Mouse (Mus musculus) erythroblast, embryonic 14.5 days (primary cell): Measurements from ENCODE around the gene Arhgdib. TPM values are rescaled to one million over a fixed set of nuclear protein-coding genes. Genes with fewer than 3 reads are reported as not detected.

Experiments
- H3K27me3 ChIP-seq: 2 replicates; pipeline ENCODE4 v1.6.1; 2012; ENCODE audit warnings: inconsistent platforms; ENCODE audit not compliant: control insufficient read depth
- H3K36me3 ChIP-seq: 2 replicates; pipeline ENCODE4 v1.6.1; 2012; ENCODE audit warnings: mild to moderate bottlenecking, inconsistent platforms; ENCODE audit not compliant: control insufficient read depth
- H3K4me1 ChIP-seq: 2 replicates; pipeline ENCODE4 v1.6.1; 2012; ENCODE audit warnings: inconsistent platforms; ENCODE audit not compliant: control insufficient read depth
- H3K4me3 ChIP-seq: replicated peaks from 2 replicates; pipeline ENCODE3; 2012; ENCODE audit warnings: moderate library complexity, mild to moderate bottlenecking, inconsistent platforms
- H3K9me3 ChIP-seq: 2 replicates; pipeline ENCODE4 v1.6.1; 2012; ENCODE audit warnings: low read length, inconsistent platforms, mixed read lengths; ENCODE audit not compliant: control insufficient read depth
- GATA1 ChIP-seq: IDR thresholded peaks from 2 replicates; pipeline ENCODE4 v1.6.1; 2012; ENCODE audit warnings: low read length, inconsistent platforms, mixed read lengths
- TAL1 ChIP-seq: IDR thresholded peaks from 3 replicates; pipeline ENCODE4 v1.6.1; 2012; ENCODE audit warnings: low read length, inconsistent platforms, mixed read lengths
- polyA plus RNA-seq: library from polyadenylated mRNA; stranded (reverse); fragments of >175 nt; gene quantifications from 2 replicates; pipeline ENCODE4 v1.2.3, GENCODE M21; 2012

The Arhgdib gene
- polyA plus RNA-seq, 1 experiment, result 0.49 TPM

DNA sequence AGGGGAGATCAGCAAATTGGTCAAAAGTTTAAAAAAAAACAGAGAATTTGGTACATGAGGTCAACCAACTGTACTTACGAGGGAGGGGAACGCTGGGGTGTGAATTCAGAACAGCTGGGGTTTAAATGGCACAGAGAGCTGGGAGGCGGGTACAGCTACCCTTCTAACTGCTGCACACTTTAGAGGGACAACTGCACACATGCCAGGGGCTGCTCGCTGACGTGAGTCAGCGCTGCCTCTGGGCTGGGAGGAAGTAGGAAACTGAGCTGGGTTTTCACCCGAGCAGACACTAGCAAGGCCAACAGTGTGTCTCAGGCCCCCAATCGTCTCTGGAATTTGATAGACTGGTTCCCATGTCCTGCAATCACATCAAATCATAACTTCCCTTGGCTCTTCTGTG, 16.6 kb downstream of the Arhgdib start:
- Histone ChIP-seq H3K9me3 (no peaks in the 10 kb centered on the region), H3K4me3 (no peak overlapping the region), H3K4me1 (no peaks in the 10 kb centered on the region; the same call in 1 of the 2 replicates), H3K27me3 (no peaks in the 10 kb centered on the region), H3K36me3 (no peaks in the 10 kb centered on the region)
- TF ChIP-seq TAL1 (no peak), GATA1 (no peak)

DNA sequence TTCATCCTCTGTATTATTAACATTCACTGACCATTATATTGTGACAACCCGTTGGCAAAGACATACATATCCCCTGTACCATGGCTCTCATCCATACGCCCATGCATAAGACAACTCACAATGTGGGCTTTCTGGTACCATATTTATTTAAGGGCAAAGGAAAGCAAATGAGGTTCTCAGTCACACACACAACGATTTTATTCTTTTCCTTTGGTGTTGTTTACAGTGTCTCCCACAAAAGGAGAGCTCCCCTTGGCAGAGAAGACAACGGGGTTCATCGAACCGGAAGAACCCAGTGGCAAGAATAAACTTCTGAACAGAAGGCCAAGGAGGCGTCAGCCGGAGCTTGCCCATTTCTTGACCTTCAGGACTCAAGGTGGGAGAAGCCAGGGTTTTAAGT, 18.2 kb downstream of the Arhgdib start, which contains the start of gene Pde6h:
Gene Pde6h, plus strand, starts transcription at position 301 of the 400 bp plus-strand sequence.
- no peak for TF ChIP-seq TAL1
- TF ChIP-seq GATA1, result no peak
- Histone ChIP-seq H3K4me1 (no peaks in the 10 kb centered on the region), H3K9me3 (no peaks in the 10 kb centered on the region), H3K27me3 (no peaks in the 10 kb centered on the region), H3K36me3 (no peaks in the 10 kb centered on the region), H3K4me3 (no peak within 1 kb of the TSS)

DNA sequence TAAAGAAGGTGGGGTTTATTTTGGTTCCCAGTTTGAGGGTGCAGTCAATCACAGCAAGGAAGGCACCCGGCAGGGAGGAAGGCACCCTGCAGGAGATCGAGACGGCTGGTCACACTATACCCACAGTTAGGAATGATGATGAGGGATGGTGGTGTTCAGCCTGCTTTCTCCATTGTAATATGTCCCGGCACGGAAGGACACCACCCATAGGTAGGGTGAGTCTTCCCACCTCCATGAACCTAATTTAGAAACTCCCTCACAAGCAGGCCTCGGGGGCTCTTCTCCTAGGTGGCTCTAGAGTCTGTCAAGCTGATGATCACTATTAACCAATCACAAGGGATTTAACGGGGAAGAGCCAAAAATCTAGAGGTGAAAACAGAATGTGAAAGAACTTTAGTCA, 18.8 kb downstream of the Arhgdib start:
- Histone ChIP-seq H3K9me3 (no peaks in the 10 kb centered on the region), H3K4me3 (no peak overlapping the region), H3K36me3 (no peaks in the 10 kb centered on the region), H3K4me1 (no peaks in the 10 kb centered on the region), H3K27me3 (no peaks in the 10 kb centered on the region)
- TF ChIP-seq GATA1, result no peak
- no peak for TF ChIP-seq TAL1

DNA sequence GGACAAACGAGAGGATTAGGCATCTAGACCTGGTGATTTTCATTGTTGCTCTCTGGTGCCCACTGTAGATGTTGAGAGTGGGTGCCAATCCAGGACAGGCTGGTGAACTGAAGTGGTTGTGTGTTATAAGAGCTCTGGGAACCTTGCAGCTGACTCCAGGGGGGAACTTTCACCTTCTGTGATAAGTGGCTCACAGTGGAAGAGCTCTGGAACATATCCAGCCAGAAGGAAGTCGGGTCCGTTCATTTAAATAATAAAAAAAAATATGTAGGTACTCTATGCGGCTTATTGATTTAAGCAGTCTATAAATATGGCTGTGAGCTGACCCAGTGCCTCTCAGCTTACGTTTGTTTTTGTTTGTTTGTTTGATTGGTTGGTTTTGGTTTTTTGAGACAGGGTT, 19.6 kb downstream of the Arhgdib start, which contains the start of gene Erp27:
Gene Erp27, minus strand, starts transcription at position 101 of the 400 bp plus-strand sequence.
- no peak within 1 kb of the TSS for H3K4me3 ChIP-seq

DNA sequence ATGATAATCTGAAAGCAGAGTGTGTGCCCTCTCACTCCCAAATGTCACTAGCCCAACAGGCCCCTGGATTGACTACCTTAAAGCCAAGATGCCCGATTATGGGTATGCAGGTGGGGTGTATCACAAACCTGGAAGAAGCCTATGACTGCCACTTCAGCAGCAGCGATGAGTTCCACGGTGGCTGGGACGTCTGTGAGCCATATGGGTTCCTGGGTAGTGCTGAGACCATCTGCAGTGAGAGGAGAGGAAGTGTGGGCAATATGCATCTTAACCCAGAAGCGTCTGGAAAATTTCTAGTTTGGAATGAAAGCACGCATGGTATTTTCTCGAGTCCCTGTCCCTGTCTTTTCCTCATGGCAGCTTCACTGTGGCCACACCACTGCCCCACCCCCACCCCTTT, 20.1 kb downstream of the Arhgdib start:
- H3K4me3 ChIP-seq, result no peak overlapping the region
- TF ChIP-seq TAL1 (no peak), GATA1 (no peak)
- no peaks in the 10 kb centered on the region for H3K9me3 ChIP-seq
- no peaks in the 10 kb centered on the region for H3K27me3 ChIP-seq
- no peaks in the 10 kb centered on the region for H3K36me3 ChIP-seq
- H3K4me1 ChIP-seq, result no peaks in the 10 kb centered on the region

More for the DNA sequence above, 19.6 kb downstream of the Arhgdib start, which contains the start of gene Erp27:
- Histone ChIP-seq H3K36me3 (no peaks in the 10 kb centered on the region), H3K9me3 (no peaks in the 10 kb centered on the region), H3K4me1 (no peaks in the 10 kb centered on the region), H3K27me3 (no peaks in the 10 kb centered on the region)
- no peak for TF ChIP-seq GATA1
- TF ChIP-seq TAL1, result no peak

DNA sequence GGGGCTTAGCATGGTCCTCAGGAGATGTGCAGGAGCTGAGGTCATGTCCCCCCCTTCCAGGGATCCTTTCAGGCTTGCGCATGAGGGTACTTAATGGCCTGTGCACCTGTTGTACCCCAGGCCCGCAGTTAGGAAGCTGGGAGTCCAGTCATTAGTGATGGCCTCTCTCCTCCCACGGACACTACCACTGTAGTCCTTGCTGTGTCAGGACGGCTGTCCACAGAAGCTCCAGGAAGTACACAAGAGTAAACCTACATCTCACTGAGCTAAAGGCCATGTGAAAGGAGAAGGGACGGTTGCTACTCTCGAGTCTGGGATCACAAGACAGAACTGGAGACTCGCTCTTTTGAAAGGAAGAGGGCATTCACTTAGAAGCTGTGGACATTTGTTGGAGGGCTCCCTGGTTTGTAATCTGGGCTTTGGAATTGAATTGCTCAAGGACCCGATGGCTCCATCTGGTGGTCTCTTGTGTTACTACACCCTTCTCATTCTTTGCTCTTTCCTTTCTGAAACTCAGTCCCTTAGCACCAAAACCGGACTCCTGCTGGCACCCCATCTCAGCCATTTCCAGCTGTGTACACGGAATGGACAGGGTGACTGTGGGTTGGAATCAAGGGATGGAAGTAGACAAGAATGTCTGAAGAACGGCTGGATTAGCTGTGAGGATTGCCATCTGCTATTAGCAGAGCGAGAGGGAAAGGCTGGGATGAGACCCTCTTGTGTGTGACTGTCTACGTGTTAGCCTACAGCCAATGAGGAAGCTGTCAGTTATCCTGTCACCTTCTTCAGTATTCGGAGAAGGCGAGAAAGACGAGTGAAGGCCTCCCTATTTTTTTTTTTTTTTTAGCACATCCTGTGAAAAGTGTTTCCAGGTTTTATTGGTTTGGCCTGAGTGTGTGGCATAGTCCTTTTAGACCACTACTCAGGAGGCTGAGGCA, 21.1 kb downstream of the Arhgdib start:
- no peaks in the 10 kb centered on the region for H3K4me1 ChIP-seq
- H3K4me3 ChIP-seq, result no peak overlapping the region
- no peaks in the 10 kb centered on the region for H3K9me3 ChIP-seq
- no peaks in the 10 kb centered on the region for H3K36me3 ChIP-seq
- no peak for TF ChIP-seq GATA1
- H3K27me3 ChIP-seq, result no peaks in the 10 kb centered on the region

DNA sequence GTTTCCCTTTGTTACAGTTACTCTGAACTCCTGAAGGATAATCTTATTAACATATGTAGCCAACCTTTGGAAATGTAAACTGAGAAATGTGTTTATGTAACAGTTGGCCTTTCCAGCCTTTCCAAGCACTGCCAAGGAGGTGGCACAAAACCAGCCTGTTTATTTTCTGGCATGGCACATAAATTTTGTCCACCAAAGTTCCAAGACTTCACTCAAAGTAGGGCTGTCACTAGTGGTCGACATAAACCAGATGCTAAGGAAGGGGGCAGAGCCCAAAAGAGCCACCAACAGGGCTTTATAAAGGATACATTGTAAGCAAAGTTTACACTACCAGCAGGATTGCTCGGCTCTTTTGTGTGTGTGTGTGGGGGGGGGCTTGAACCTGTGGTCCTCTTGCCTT, 23.8 kb downstream of the Arhgdib start:
- Histone ChIP-seq H3K4me1 (no peaks in the 10 kb centered on the region), H3K4me3 (no peak overlapping the region), H3K36me3 (no peaks in the 10 kb centered on the region), H3K27me3 (no peaks in the 10 kb centered on the region), H3K9me3 (no peaks in the 10 kb centered on the region)
- TF ChIP-seq TAL1 (no peak), GATA1 (no peak)

DNA sequence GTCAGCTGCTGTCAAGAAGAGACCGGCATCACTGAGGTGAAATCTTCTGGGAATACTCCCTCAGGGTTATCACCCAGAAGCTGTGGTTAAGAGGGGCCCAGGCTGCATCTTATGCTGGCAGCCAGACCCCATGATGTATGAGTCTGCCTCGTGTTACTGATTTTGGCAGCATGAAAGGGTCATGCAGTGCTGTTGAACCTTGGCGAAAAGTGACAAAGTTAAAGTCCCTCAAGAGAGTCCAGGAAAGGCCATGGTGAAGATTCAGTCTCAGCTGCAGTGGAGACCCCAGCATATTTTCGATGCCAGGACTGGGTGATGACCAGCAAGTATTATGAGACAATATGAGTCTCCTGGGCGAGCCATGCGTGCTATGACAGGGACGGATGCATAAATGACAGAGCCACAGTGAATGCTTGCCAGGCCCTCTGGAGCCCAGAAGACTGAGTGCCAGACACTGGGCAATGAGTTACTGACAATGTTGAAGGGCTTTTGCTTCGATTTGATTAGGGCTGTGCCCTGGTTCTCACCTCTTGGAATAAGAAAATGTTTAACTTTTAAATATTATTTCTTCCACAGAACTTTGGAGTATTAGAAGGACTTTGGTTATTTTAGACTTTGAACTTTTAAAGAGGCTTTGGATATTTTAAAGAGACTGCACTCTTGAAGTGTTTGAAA, 25.8 kb downstream of the Arhgdib start:
- no peaks in the 10 kb centered on the region for H3K36me3 ChIP-seq
- no peak overlapping the region for H3K4me3 ChIP-seq
- H3K4me1 ChIP-seq, result no peaks in the 10 kb centered on the region
- TF ChIP-seq TAL1 (no peak), GATA1 (no peak)
- H3K9me3 ChIP-seq, result no peaks in the 10 kb centered on the region
- H3K27me3 ChIP-seq, result no peaks in the 10 kb centered on the region

DNA sequence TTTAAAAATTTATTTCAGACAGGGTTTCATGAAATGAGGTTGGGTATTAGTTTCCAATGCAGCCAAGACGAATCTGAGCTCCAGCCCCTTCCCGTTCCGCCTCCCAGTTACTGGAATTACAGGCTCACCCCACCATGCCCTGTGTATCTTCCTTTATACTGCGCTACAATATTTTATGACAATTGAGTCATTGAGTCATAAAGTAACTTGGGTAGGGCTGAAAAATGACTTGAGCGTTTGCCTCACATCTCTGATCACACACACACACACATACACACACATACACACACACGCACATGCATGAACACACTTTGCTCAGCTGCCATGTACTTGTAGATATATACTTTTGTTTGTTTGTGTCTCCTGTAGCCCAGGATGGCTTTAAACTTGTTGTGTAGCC, 27.5 kb downstream of the Arhgdib start:
- no peak for TF ChIP-seq TAL1
- TF ChIP-seq GATA1, result no peak

More for the DNA sequence above, 27.5 kb downstream of the Arhgdib start:
- Histone ChIP-seq H3K4me1 (no peaks in the 10 kb centered on the region), H3K4me3 (no peak overlapping the region), H3K9me3 (no peaks in the 10 kb centered on the region), H3K27me3 (no peaks in the 10 kb centered on the region), H3K36me3 (no peaks in the 10 kb centered on the region)
